ENCODE assay signal across 9 mouse cellular contexts in the genomic region with DNA sequence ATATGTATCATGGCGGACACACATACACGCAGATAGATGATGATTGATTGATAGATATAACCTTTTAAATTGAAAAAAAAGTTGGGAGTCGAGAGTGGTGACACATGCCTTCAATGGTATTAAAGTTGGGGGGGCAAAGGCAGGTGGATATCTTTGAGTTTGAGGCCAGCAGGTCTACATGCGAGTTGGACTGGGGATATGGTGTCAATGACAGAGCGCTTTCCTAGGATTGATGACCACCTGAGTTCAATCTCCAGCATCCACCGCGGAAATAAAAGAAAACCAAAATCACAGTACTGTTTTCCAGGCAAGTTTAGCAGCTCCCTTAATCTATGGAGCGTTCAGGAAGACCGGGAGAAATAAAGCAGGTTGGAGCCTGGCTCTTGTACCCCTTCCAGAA. TPM values are rescaled to one million over a fixed set of nuclear protein-coding genes. Genes with fewer than 3 reads are reported as not detected.
A peak's percentile ranks its signal among the peaks of the same experiment; 100 is the strongest.
DNase-seq lines count a peak whose midpoint lies in the region; ATAC-seq and TF ChIP-seq lines count a peak whose summit lies in the region.
"Had no signal": no experiment of that assay in that cellular context is flagged by ENCODE, and none has a peak within 500 bp of the region (broad histone marks: within the 10 kb centered on the region; RNA-seq: fewer than 3 reads in every experiment).

No protein-coding gene starts in this region.

- no peaks in the 10 kb centered on the region for H3K27me3 ChIP-seq in lung, postnatal 0 days (replicated peaks; ENCODE audit: insufficient read depth, low read length)
- H3K27me3 ChIP-seq in forebrain, embryonic 11.5 days (ENCODE audit: control insufficient read depth, insufficient read depth, low read length): no peaks in the 10 kb centered on the region
- H3K27me3 ChIP-seq in limb, embryonic 11.5 days (ENCODE audit: control insufficient read depth, insufficient read depth, low read length): no peaks in the 10 kb centered on the region

- H3K4me3 ChIP-seq in lung, postnatal 0 days (ENCODE audit: low read depth, low read length): peak overlapping the region; percentile 66
- peak overlapping the region; percentile 58 for H3K4me3 ChIP-seq in forebrain, embryonic 11.5 days (ENCODE audit: low read depth, low read length)
- H3K4me3 ChIP-seq in limb, embryonic 11.5 days (ENCODE audit: low read depth, low read length): peak overlapping the region; percentile 49
- H3K4me3 ChIP-seq in olfactory bulb, adult 2 months (ENCODE audit: insufficient read depth, low read depth, low read length): peak overlapping the region; percentile 89

- no peak for TF ChIP-seq POLR2A in olfactory bulb, adult 2 months (IDR thresholded peaks at IDR 0.05; ENCODE audit: insufficient read depth, low read depth, low read length)

- H3K9me3 ChIP-seq in lung, postnatal 0 days (ENCODE audit: low read length): no peaks in the 10 kb centered on the region
- H3K9me3 ChIP-seq in forebrain, embryonic 11.5 days (ENCODE audit: control insufficient read depth, low read length): no peaks in the 10 kb centered on the region
- no peaks in the 10 kb centered on the region for H3K9me3 ChIP-seq in limb, embryonic 11.5 days (ENCODE audit: control insufficient read depth, low read length)

- no peak overlapping the region for H3K27ac ChIP-seq in lung, postnatal 0 days (ENCODE audit: low read length)
- no peak overlapping the region for H3K27ac ChIP-seq in forebrain, embryonic 11.5 days (ENCODE audit: low read depth, low read length)
- H3K27ac ChIP-seq in limb, embryonic 11.5 days (replicated peaks; ENCODE audit: low read depth, low read length): no peak overlapping the region
- peak overlapping the region; percentile 5; the same call in 1 of the 2 replicates for H3K27ac ChIP-seq in olfactory bulb, adult 2 months (ENCODE audit: insufficient read depth, low read depth, low read length)

- DNase-seq in lung, postnatal 0 days (ENCODE audit: low spot score): no peak
- DNase-seq in lung, postnatal 4 days: no peak
- no peak for DNase-seq in forebrain, embryonic 11.5 days (ENCODE audit: low spot score)
- no peak for DNase-seq in limb, embryonic 11.5 days (ENCODE audit: low spot score)
- no peak for DNase-seq in cerebellum, postnatal 4 days (ENCODE audit: low spot score in 2 of 2)
- no peak for DNase-seq in gastrocnemius, postnatal 4 days (ENCODE audit: low spot score in 2 of 2)

- 34% methylated on average over 9 of the region's 9 CpGs for WGBS in lung, postnatal 0 days
- 42% methylated on average over 9 of the region's 9 CpGs for WGBS in forebrain, embryonic 11.5 days
- 43% methylated on average over 9 of the region's 9 CpGs for WGBS in limb, embryonic 11.5 days
- WGBS in olfactory bulb, adult 2 months: 42% methylated on average over 9 of the region's 9 CpGs

- no peak for TF ChIP-seq EP300 in lung, postnatal 0 days (IDR thresholded peaks at IDR 0.05)

- H3K9ac ChIP-seq in lung, postnatal 0 days (replicated peaks; ENCODE audit: low read depth): no peak overlapping the region
- peak overlapping the region; percentile 30 for H3K9ac ChIP-seq in forebrain, embryonic 11.5 days (ENCODE audit: low read length)
- no peak overlapping the region for H3K9ac ChIP-seq in limb, embryonic 11.5 days (ENCODE audit: low read length)

- peak overlapping the region; percentile 75 for H3K4me2 ChIP-seq in lung, postnatal 0 days (replicated peaks; ENCODE audit: low read depth, low read length)
- peak overlapping the region; percentile 45 for H3K4me2 ChIP-seq in forebrain, embryonic 11.5 days (ENCODE audit: low read depth, low read length, severe bottlenecking)
- peak overlapping the region; percentile 39 for H3K4me2 ChIP-seq in limb, embryonic 11.5 days (ENCODE audit: low read depth, severe bottlenecking)

- TF ChIP-seq CTCF in lung, postnatal 0 days (IDR thresholded peaks at IDR 0.05): no peak
- TF ChIP-seq CTCF in olfactory bulb, adult 2 months (IDR thresholded peaks at IDR 0.05; ENCODE audit: insufficient read depth, low read depth, low read length): no peak

- H3K36me3 ChIP-seq in lung, postnatal 0 days (ENCODE audit: insufficient read depth, low read length): peaks cover 7% of the 10 kb centered on the region; the same call in 1 of the 2 replicates
- H3K36me3 ChIP-seq in forebrain, embryonic 11.5 days (ENCODE audit: control insufficient read depth, insufficient read depth, low read length): no peaks in the 10 kb centered on the region; the same call in none of the 2 replicates
- H3K36me3 ChIP-seq in limb, embryonic 11.5 days (ENCODE audit: control insufficient read depth, insufficient read depth, low read length): no peaks in the 10 kb centered on the region

- no peak for ATAC-seq in lung, postnatal 0 days
- ATAC-seq in forebrain, embryonic 11.5 days (replicated peaks; ENCODE audit: low FRiP score): no peak
- ATAC-seq in limb, embryonic 11.5 days (ENCODE audit: insufficient number of reproducible peaks, low FRiP score, low TSS enrichment, low read depth): 0 out of 2 replicates have a peak, but pooled peaks have one; percentile 6
- ATAC-seq in monocyte, adult 5-6 weeks (replicated peaks; ENCODE audit: insufficient number of reproducible peaks, low FRiP score, low TSS enrichment, poor library complexity, severe bottlenecking): no peak

- 0 out of 2 replicates have a peak, but pooled peaks cover 7% of the 10 kb centered on the region for H3K4me1 ChIP-seq in lung, postnatal 0 days (ENCODE audit: insufficient read depth, low read depth, low read length)
- no peaks in the 10 kb centered on the region; the same call in 1 of the 2 replicates for H3K4me1 ChIP-seq in forebrain, embryonic 11.5 days (replicated peaks; ENCODE audit: control insufficient read depth, insufficient read depth, low read length)
- no peaks in the 10 kb centered on the region for H3K4me1 ChIP-seq in limb, embryonic 11.5 days (ENCODE audit: control insufficient read depth, insufficient read depth, low read length)
- H3K4me1 ChIP-seq in olfactory bulb, adult 2 months (ENCODE audit: control insufficient read depth, insufficient read depth, low read length): peaks cover 12% of the 10 kb centered on the region

RNA-seq across cellular contexts. Expression of a gene that starts 0.4 kb away (rescaled TPM):
- 41.9 and 53.5 TPM in 2 replicates for polyA plus RNA-seq in lung, postnatal 0 days (2015; fragmentation: Nextera tagmentation; extraction: Ambion mirVana)
- polyA plus RNA-seq in forebrain, embryonic 11.5 days (2014; fragmentation: Nextera tagmentation; extraction: Ambion mirVana): 105 and 112 TPM in 2 replicates
- polyA plus RNA-seq in limb, embryonic 11.5 days (2014; fragmentation: Nextera tagmentation; extraction: Ambion mirVana): 80.6 and 80.7 TPM in 2 replicates
- not detected in 2 replicates for polyA plus RNA-seq in olfactory bulb, adult 2 months (2012; ENCODE audit: insufficient read depth, insufficient read length, low replicate concordance, missing spikeins)
- total RNA-seq in monocyte, adult 5-6 weeks (2017): 2.3 to 8.5 TPM (median 3.4 TPM) in 3 replicates
- total RNA-seq in gastrocnemius, postnatal 4 days (2021): 10 to 100 TPM; 11.7 to 13.8 TPM

RNA-seq across cellular contexts. Expression of a gene that starts 24.6 kb away (rescaled TPM):
- 1.6 and 2.2 TPM in 2 replicates for polyA plus RNA-seq in lung, postnatal 0 days (2015; fragmentation: Nextera tagmentation; extraction: Ambion mirVana)
- 35.1 and 40.6 TPM in 2 replicates for polyA plus RNA-seq in forebrain, embryonic 11.5 days (2014; fragmentation: Nextera tagmentation; extraction: Ambion mirVana)
- polyA plus RNA-seq in limb, embryonic 11.5 days (2014; fragmentation: Nextera tagmentation; extraction: Ambion mirVana): 68.2 and 69.0 TPM in 2 replicates
- polyA plus RNA-seq in olfactory bulb, adult 2 months (2012; ENCODE audit: insufficient read depth, insufficient read length, low replicate concordance, missing spikeins): not detected in 2 replicates
- not detected in 3 replicates for total RNA-seq in monocyte, adult 5-6 weeks (2017)
- total RNA-seq in gastrocnemius, postnatal 4 days (2021): 10 to 100 TPM; 51.4 to 54.9 TPM
- total RNA-seq: adrenal gland, adult 2 months had no signal

RNA-seq across cellular contexts. Expression of a gene that starts 45.5 kb away (rescaled TPM):
- polyA plus RNA-seq in lung, postnatal 0 days (2015; fragmentation: Nextera tagmentation; extraction: Ambion mirVana): 318 and 358 TPM in 2 replicates
- 277 and 287 TPM in 2 replicates for polyA plus RNA-seq in forebrain, embryonic 11.5 days (2014; fragmentation: Nextera tagmentation; extraction: Ambion mirVana)
- 283 and 299 TPM in 2 replicates for polyA plus RNA-seq in limb, embryonic 11.5 days (2014; fragmentation: Nextera tagmentation; extraction: Ambion mirVana)
- polyA plus RNA-seq in olfactory bulb, adult 2 months (2012; ENCODE audit: insufficient read depth, insufficient read length, low replicate concordance, missing spikeins): not detected in 2 replicates
- 159 to 216 TPM (median 206 TPM) in 3 replicates for total RNA-seq in monocyte, adult 5-6 weeks (2017)
- 100 to 1,000 TPM; 150 to 163 TPM for total RNA-seq in gastrocnemius, postnatal 4 days (2021)

RNA-seq across cellular contexts. Expression of a gene that starts 58.8 kb away (rescaled TPM):
- polyA plus RNA-seq in lung, postnatal 0 days (2015; fragmentation: Nextera tagmentation; extraction: Ambion mirVana): 10.5 and 11.9 TPM in 2 replicates
- 0.24 TPM in 1 of 2 replicates, not detected in the other for polyA plus RNA-seq in forebrain, embryonic 11.5 days (2014; fragmentation: Nextera tagmentation; extraction: Ambion mirVana)
- polyA plus RNA-seq in limb, embryonic 11.5 days (2014; fragmentation: Nextera tagmentation; extraction: Ambion mirVana): 0.08 TPM in 1 of 2 replicates, not detected in the other
- not detected in 2 replicates for polyA plus RNA-seq in olfactory bulb, adult 2 months (2012; ENCODE audit: insufficient read depth, insufficient read length, low replicate concordance, missing spikeins)
- total RNA-seq in monocyte, adult 5-6 weeks (2017): 1.7 to 5.1 TPM (median 1.8 TPM) in 3 replicates
- total RNA-seq in gastrocnemius, postnatal 4 days (2021): 1 to 10 TPM; 4.7 to 4.9 TPM

Comparison
In these comparisons a context has a peak if more than half of its experiments do, and no peak if none do; other contexts are left out.
1. RNA of a gene that starts 0.4 kb away (polyA plus RNA-seq): 105 to 112 TPM in forebrain, embryonic 11.5 days, 80.6 to 80.7 TPM in limb, embryonic 11.5 days and 41.9 to 53.5 TPM in lung, postnatal 0 days; not detected in olfactory bulb, adult 2 months; every median in the first group is over 10 times any median in the second.
2. Peak in every context shown above with its lines, with median percentiles within 50 percentile points of each other: H3K4me2 ChIP-seq and H3K4me3 ChIP-seq.